Mouse (Mus musculus) liver, embryonic 18 days (tissue): ENCODE results near the gene Zfp759. TPM values are rescaled to one million over a fixed set of nuclear protein-coding genes. Genes with fewer than 3 reads are reported as not detected.

ENCODE experiments used
- polyA plus RNA-seq: library from polyadenylated mRNA; depleted of rRNA; stranded (reverse); fragments of >200 nt; gene quantifications from 2 replicates; pipeline ENCODE4 v1.2.3, GENCODE M21; 2012; rRNA removed

Gene Zfp759
- polyA plus RNA-seq = 0.35 and 0.36 TPM in 2 replicates

GRCm38 (mm10) chr13:67121360-67121759 lies at the start of gene Zfp759:
Gene Zfp759, plus strand, starts transcription at chr13:67121660.

GRCm38 (mm10) chr13:67097876-67098275 lies 23.6 kb upstream of the Zfp759 start, which contains the start of gene Zfp708:
Gene Zfp708, minus strand, starts transcription at chr13:67097976.

GRCm38 (mm10) chr13:67108194-67108820 lies 13.2 kb upstream of the Zfp759 start, which contains the start of gene Gm28557:
Gene Gm28557, minus strand, starts transcription at chr13:67108604.

GRCm38 (mm10) chr13:67116163-67116562 lies 5.3 kb upstream of the Zfp759 start, which contains the start of gene Rslcan18:
Gene Rslcan18, minus strand, starts transcription at chr13:67116263.

DNA sequence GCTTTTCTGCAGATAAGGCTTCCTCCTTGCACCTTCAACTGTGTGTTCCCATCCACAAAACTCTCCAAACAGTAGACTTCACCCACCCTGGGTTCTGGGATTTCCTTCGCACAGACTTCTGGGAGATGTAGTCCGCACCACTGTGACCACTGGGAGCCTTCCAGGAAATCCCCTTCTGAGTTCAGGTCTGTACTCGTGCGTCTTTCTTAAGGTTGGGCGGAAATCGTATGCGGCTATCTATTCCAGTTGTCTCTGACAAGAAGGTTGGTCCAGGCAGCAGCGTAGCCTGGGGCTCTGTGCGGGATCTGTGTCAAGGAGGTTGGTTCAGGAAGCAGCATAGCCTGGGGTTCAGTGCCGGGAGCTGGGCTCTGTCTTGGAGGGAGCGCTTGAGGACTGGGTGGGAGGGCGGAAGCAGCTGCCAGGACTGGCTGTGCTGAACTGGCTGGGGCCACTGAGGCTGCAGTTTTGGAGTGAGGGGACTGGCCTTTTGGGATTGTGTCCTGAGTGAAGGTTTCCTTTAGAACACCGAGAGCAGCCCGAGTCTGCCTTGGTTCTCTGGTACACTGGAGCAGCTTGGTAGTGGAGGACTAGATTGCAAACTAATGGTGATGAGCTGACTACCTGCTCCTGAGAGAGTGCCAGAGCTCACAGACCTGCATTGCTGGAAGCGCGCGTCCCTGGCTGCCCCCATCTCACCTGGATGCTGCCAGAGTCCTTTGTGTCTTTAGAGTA lies 51.7 kb downstream of the Zfp759 start, which contains the start of gene Rsl1:
Gene Rsl1 (plus strand): TSS at position 192 of the 732 bp plus-strand sequence.

Other genes with a start within 250 kb of the Zfp759 start
- gene Gm10767, start 216.7 kb upstream of the Zfp759 start, polyA plus RNA-seq = 0.20 and 0.27 TPM in 2 replicates
- 0.22 and 0.35 TPM in 2 replicates for gene Zfp712, start 60.5 kb upstream of the Zfp759 start, polyA plus RNA-seq
- 0.66 and 0.71 TPM in 2 replicates for gene Zfp708, start 23.7 kb upstream of the Zfp759 start, polyA plus RNA-seq
- 3.2 and 3.5 TPM in 2 replicates for gene Gm28557, start 13.1 kb upstream of the Zfp759 start, polyA plus RNA-seq
- gene Rslcan18, start 5.4 kb upstream of the Zfp759 start, polyA plus RNA-seq = 0.26 and 0.28 TPM in 2 replicates
- gene Rsl1, start 51.5 kb downstream of the Zfp759 start, polyA plus RNA-seq = 1.4 and 1.8 TPM in 2 replicates
- 0.34 and 0.38 TPM in 2 replicates for gene Zfp455, start 72.8 kb downstream of the Zfp759 start, polyA plus RNA-seq
- gene Zfp458, start 156.8 kb downstream of the Zfp759 start, polyA plus RNA-seq = 0.54 and 0.60 TPM in 2 replicates
- 0.55 and 0.75 TPM in 2 replicates for gene Zfp457, start 184.8 kb downstream of the Zfp759 start, polyA plus RNA-seq
- 1.3 and 1.4 TPM in 2 replicates for gene Zfp595, start 210.9 kb downstream of the Zfp759 start, polyA plus RNA-seq
- gene Gm28044, start 238.9 kb downstream of the Zfp759 start, polyA plus RNA-seq = not detected in 2 replicates
- gene Zfp953, start 238.9 kb downstream of the Zfp759 start, polyA plus RNA-seq = 0.58 and 0.60 TPM in 2 replicates